Mouse (Mus musculus) heart, embryonic 11.5 days (tissue): ENCODE results near the gene Inpp4b. TPM values are rescaled to one million over a fixed set of nuclear protein-coding genes. Genes with fewer than 3 reads are reported as not detected.
"Not testable (repeated sequence)": the region's sequence is repeated elsewhere in the genome, so short reads cannot be mapped to it uniquely, and the experiment has no call there.

Experiments
- ATAC-seq: fragments of 200-750 bp; cut with Nextera tagmentation; replicated peaks from 2 replicates; pipeline ENCODE4 v1.8.0; 2017; ENCODE audit warnings: moderate library complexity; ENCODE audit not compliant: insufficient number of reproducible peaks, low FRiP score, low TSS enrichment
- H3K27ac ChIP-seq: fragments of 300-500 bp; sonication (generic); 2 replicates; pipeline ENCODE4 v1.5.1; 2014; ENCODE audit warnings: mild to moderate bottlenecking, low read depth, low read length
- H3K27me3 ChIP-seq: fragments of 300-500 bp; sonication (generic); 2 replicates; pipeline ENCODE4 v1.6.1; 2014; ENCODE audit warnings: mild to moderate bottlenecking, low read length, mixed read lengths; ENCODE audit not compliant: control insufficient read depth, insufficient read depth
- H3K36me3 ChIP-seq: fragments of 300-500 bp; sonication (generic); 2 replicates; pipeline ENCODE4 v1.6.1; 2014; ENCODE audit warnings: mild to moderate bottlenecking, low read length, moderate library complexity, mixed read lengths; ENCODE audit not compliant: control insufficient read depth, insufficient read depth
- H3K4me1 ChIP-seq: fragments of 300-500 bp; sonication (generic); 2 replicates; pipeline ENCODE4 v1.6.1; 2014; ENCODE audit warnings: low read length; ENCODE audit not compliant: control insufficient read depth, insufficient read depth
- H3K4me2 ChIP-seq: fragments of 300-500 bp; sonication (generic); 2 replicates; pipeline ENCODE4 v1.6.1; 2014; ENCODE audit warnings: mild to moderate bottlenecking, moderate library complexity
- H3K4me3 ChIP-seq: fragments of 300-500 bp; sonication (generic); 2 replicates; pipeline ENCODE4 v1.5.1; 2014; ENCODE audit warnings: low read depth, low read length
- H3K9ac ChIP-seq: fragments of 300-500 bp; sonication (generic); 2 replicates; pipeline ENCODE4 v1.6.1; 2014; ENCODE audit warnings: mild to moderate bottlenecking, low read depth, low read length, moderate library complexity
- H3K9me3 ChIP-seq: fragments of 300-500 bp; sonication (generic); replicated peaks from 2 replicates; pipeline ENCODE4 v1.6.1; 2016; ENCODE audit warnings: low read length; ENCODE audit not compliant: control insufficient read depth
- WGBS: fragments of 180-500 bp; shearing (Covaris S2); extraction: QIAGEN DNeasy Blood & Tissue Kit; methylation state at CpG from one replicate; pipeline ENCODE4 v1.1.7; 2014; ENCODE audit not compliant: insufficient replicate concordance; 5-methylcytosine and 5-hydroxymethylcytosine counted together
- polyA plus RNA-seq: library from polyadenylated mRNA; unstranded; fragments of >200 nt; fragmentation: Nextera tagmentation; extraction: Ambion mirVana; gene quantifications from 2 replicates; pipeline ENCODE4 v1.2.1, GENCODE M21; 2014

The Inpp4b gene
- polyA plus RNA-seq, 1 experiment from 2014 or later, result 8.0 TPM

GRCm38 (mm10) chr8:82004158-82004557 is 661.8 kb downstream of the Inpp4b start:
- 82% methylated on average over 4 of the region's 4 CpGs for WGBS
- no peaks in the 10 kb centered on the region for H3K27me3 ChIP-seq

GRCm38 (mm10) chr8:82005466-82005865 is 663.1 kb downstream of the Inpp4b start:
- no peak overlapping the region for H3K4me3 ChIP-seq
- ATAC-seq, result no peak
- no peak overlapping the region for H3K27ac ChIP-seq
- H3K27me3 ChIP-seq, result no peaks in the 10 kb centered on the region
- no peak overlapping the region for H3K4me2 ChIP-seq
- H3K36me3 ChIP-seq, result no peaks in the 10 kb centered on the region
- WGBS, result 81% methylated on average over 2 of the region's 2 CpGs
- H3K9ac ChIP-seq, result no peak overlapping the region
- H3K4me1 ChIP-seq, result no peaks in the 10 kb centered on the region
- H3K9me3 ChIP-seq, result no peaks in the 10 kb centered on the region

More at GRCm38 (mm10) chr8:82004158-82004557, 661.8 kb downstream of the Inpp4b start:
- Histone ChIP-seq H3K4me2 (no peak overlapping the region), H3K36me3 (no peaks in the 10 kb centered on the region), H3K27ac (no peak overlapping the region), H3K4me3 (no peak overlapping the region), H3K4me1 (no peaks in the 10 kb centered on the region), H3K9me3 (no peaks in the 10 kb centered on the region), H3K9ac (no peak overlapping the region)
- ATAC-seq, result no peak

DNA sequence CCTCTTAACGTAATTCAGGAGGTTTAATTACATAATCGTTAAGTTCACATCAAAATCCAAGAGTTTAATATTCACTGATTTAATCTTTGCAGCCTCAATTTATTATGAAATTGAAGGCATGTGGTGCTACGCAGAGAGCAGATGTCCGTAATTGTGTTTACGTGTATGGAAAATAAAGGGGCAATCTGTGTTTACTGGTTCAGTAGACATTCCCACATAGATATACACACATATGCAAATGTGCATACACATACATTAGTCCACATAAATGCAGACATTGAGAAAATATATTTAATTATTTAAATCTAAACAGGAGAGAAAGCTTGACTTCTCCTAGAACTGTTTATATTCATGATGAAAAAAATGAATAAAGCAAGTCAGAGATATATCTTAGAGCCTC is 675.4 kb downstream of the Inpp4b start:
- Histone ChIP-seq H3K9ac (no peak overlapping the region), H3K27me3 (no peaks in the 10 kb centered on the region), H3K36me3 (no peaks in the 10 kb centered on the region), H3K27ac (no peak overlapping the region), H3K4me1 (no peaks in the 10 kb centered on the region), H3K9me3 (no peaks in the 10 kb centered on the region), H3K4me2 (no peak overlapping the region), H3K4me3 (no peak overlapping the region)
- 86% methylated on average over 5 of the region's 5 CpGs for WGBS
- no peak for ATAC-seq

DNA sequence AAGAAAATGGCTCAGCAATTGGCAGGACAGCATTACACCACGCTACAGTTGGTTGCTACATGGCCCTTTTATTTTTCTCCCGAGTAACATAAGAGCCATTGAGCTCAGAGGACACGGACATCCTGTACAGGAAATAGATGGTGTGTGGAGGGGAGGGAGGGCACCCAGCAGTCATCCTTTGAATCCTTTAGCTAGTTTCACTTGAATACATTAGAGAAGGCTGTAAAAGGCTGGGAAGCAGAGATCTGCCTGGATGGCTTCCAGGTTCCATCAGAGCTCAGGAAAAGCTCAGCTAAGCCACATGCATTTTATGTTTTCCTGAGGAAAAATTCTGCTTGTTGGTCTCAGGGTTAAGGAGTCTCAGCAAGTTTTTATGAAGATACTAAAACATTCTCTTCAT is 685.0 kb downstream of the Inpp4b start:
- Histone ChIP-seq H3K27ac (no peak overlapping the region), H3K4me2 (no peak overlapping the region), H3K36me3 (no peaks in the 10 kb centered on the region), H3K9me3 (no peaks in the 10 kb centered on the region), H3K27me3 (no peaks in the 10 kb centered on the region), H3K9ac (no peak overlapping the region), H3K4me3 (no peak overlapping the region), H3K4me1 (peaks cover 3% of the 10 kb centered on the region; the same call in 1 of the 2 replicates)
- WGBS, result 53% methylated on average over 3 of the region's 3 CpGs
- no peak for ATAC-seq

DNA sequence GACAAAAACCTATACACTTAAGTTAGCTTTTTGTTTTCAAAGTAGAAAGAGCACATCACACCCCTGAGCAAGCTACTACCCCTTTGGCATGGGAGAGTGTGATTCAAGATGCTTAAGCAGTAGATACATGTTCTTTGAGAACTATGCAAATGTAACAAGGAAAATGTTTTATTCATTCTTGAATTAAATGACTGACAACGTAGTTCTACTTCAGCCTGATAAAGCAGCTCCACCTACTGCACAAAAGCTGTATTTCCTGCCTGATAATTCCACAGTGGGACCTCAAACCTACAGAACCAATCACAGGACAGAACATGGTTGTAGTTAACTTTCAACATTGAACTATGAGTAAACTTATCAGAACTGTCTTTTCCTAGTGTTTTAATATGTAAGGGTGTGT is 686.5 kb downstream of the Inpp4b start:
- 26% methylated on average over 1 of the region's 1 CpGs for WGBS
- ATAC-seq, result no peak

GRCm38 (mm10) chr8:82032035-82032434 is 689.7 kb downstream of the Inpp4b start:
- not testable (repeated sequence) for H3K4me2 ChIP-seq, H3K9me3 ChIP-seq, H3K27me3 ChIP-seq, H3K27ac ChIP-seq, H3K4me3 ChIP-seq, H3K36me3 ChIP-seq, H3K9ac ChIP-seq, ATAC-seq, H3K4me1 ChIP-seq

More for the DNA sequence above, 686.5 kb downstream of the Inpp4b start:
- no peak overlapping the region for H3K4me3 ChIP-seq
- no peak overlapping the region for H3K27ac ChIP-seq
- no peaks in the 10 kb centered on the region for H3K9me3 ChIP-seq
- H3K27me3 ChIP-seq, result no peaks in the 10 kb centered on the region
- no peak overlapping the region for H3K4me2 ChIP-seq
- H3K36me3 ChIP-seq, result no peaks in the 10 kb centered on the region
- peaks cover 3% of the 10 kb centered on the region; the same call in 1 of the 2 replicates for H3K4me1 ChIP-seq
- H3K9ac ChIP-seq, result no peak overlapping the region

DNA sequence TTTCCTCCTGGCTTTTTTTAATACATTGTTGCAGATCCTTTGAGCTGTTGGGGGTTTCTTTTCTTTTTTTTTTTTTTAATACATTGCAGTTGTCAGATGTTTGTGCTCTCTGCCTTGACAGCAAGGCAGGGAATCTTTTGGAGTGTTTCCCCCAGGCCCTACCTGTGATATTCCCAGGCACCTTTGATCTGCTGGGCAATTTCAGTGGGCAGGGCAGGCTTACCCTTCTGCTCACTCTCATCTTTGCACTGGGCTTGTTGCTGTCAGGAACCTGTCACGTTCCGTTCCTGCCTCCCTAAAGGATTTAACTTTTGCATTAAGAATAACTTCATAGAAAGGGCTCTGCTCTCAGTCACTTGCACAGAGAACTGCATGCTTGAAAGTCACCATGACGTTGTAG is 711.7 kb downstream of the Inpp4b start:
- H3K9me3 ChIP-seq, result no peaks in the 10 kb centered on the region
- no peak for ATAC-seq
- H3K27ac ChIP-seq, result no peak overlapping the region
- H3K27me3 ChIP-seq, result no peaks in the 10 kb centered on the region
- H3K36me3 ChIP-seq, result no peaks in the 10 kb centered on the region
- no peaks in the 10 kb centered on the region for H3K4me1 ChIP-seq
- H3K4me3 ChIP-seq, result no peak overlapping the region
- no peak overlapping the region for H3K4me2 ChIP-seq
- H3K9ac ChIP-seq, result no peak overlapping the region
- 73% methylated on average over 3 of the region's 3 CpGs for WGBS

GRCm38 (mm10) chr8:82067619-82068018 is 725.3 kb downstream of the Inpp4b start:
- H3K9me3 ChIP-seq, result no peaks in the 10 kb centered on the region
- H3K9ac ChIP-seq, result no peak overlapping the region
- no peaks in the 10 kb centered on the region for H3K27me3 ChIP-seq
- H3K27ac ChIP-seq, result no peak overlapping the region
- ATAC-seq, result no peak
- 77% methylated on average over 3 of the region's 3 CpGs for WGBS
- H3K36me3 ChIP-seq, result no peaks in the 10 kb centered on the region
- H3K4me3 ChIP-seq, result no peak overlapping the region
- no peaks in the 10 kb centered on the region for H3K4me1 ChIP-seq
- H3K4me2 ChIP-seq, result no peak overlapping the region

GRCm38 (mm10) chr8:82079267-82079666 is 736.9 kb downstream of the Inpp4b start:
- no peaks in the 10 kb centered on the region for H3K27me3 ChIP-seq
- H3K36me3 ChIP-seq, result no peaks in the 10 kb centered on the region
- H3K9me3 ChIP-seq, result no peaks in the 10 kb centered on the region
- no peak overlapping the region for H3K4me3 ChIP-seq
- H3K27ac ChIP-seq, result no peak overlapping the region
- no peak overlapping the region for H3K9ac ChIP-seq
- no peak for ATAC-seq
- no peak overlapping the region for H3K4me2 ChIP-seq
- H3K4me1 ChIP-seq, result no peaks in the 10 kb centered on the region
